Mouse (Mus musculus): ENCODE results near the gene Cadps. TPM values are rescaled to one million over a fixed set of nuclear protein-coding genes. Genes with fewer than 3 reads are reported as not detected.

Cadps gene
- total RNA-seq, 2 experiments from 2014 or later, result 0.15 TPM; not detected in 1

- DNase-seq, result peak in 1 of 2 experiments; percentile 4
Measured at GRCm38 (mm10) chr14:12341075-12341788, 481.6 kb downstream of the Cadps start.

- DNase-seq, result peak in 1 of 2 experiments; percentile 2
Measured at GRCm38 (mm10) chr14:12340238-12341074, 482.4 kb downstream of the Cadps start.

GRCm38 (mm10) chr14:12338811-12339565 is 483.9 kb downstream of the Cadps start:
- no peak for DNase-seq

- DNase-seq, result no peak
Measured at GRCm38 (mm10) chr14:12337998-12338809, 484.7 kb downstream of the Cadps start.

- no peak for DNase-seq
Measured at GRCm38 (mm10) chr14:12337421-12337997, 485.4 kb downstream of the Cadps start.

GRCm38 (mm10) chr14:12334925-12335324 is 488.0 kb downstream of the Cadps start:
- DNase-seq, result no peak

GRCm38 (mm10) chr14:12333622-12334021 is 489.3 kb downstream of the Cadps start:
- DNase-seq, result no peak

All from heart, adult 18-20 months (tissue).